Comparison of ENCODE assay signal across 17 mouse cellular contexts in genomic region chr5:146892904-146893303, GRCm38 (mm10). TPM values are rescaled to one million over a fixed set of nuclear protein-coding genes. Genes with fewer than 3 reads are reported as not detected.
"Had no signal": no experiment of that assay in that cellular context is flagged by ENCODE, and none has a peak within 500 bp of the region (broad histone marks: within the 10 kb centered on the region; RNA-seq: fewer than 3 reads in every experiment).

No protein-coding gene starts in this region.

- H3K4me1 ChIP-seq: lung, embryonic 15.5 days; midbrain, embryonic 13.5 days; midbrain, embryonic 15.5 days; neural tube, embryonic 12.5 days; stomach, embryonic 15.5 days had no signal

- H3K9me3 ChIP-seq: lung, embryonic 15.5 days; midbrain, embryonic 13.5 days; midbrain, embryonic 15.5 days; neural tube, embryonic 12.5 days; stomach, embryonic 15.5 days had no signal

- DNase-seq: lung, adult 2 months; lung, postnatal 14 days; lung, postnatal 36 days; right cerebral cortex, postnatal 14 days; thymus, adult 2 months; thymus, postnatal 14 days; thymus, postnatal 36 days had no signal

- H3K27ac ChIP-seq: lung, embryonic 15.5 days; macrophage; midbrain, embryonic 13.5 days; midbrain, embryonic 15.5 days; neural tube, embryonic 12.5 days; stomach, embryonic 15.5 days; stomach, postnatal 0 days had no signal

- H3K36me3 ChIP-seq: lung, embryonic 15.5 days; midbrain, embryonic 13.5 days; midbrain, embryonic 15.5 days; neural tube, embryonic 12.5 days; stomach, embryonic 15.5 days had no signal

- H3K27me3 ChIP-seq: lung, embryonic 15.5 days; megakaryocyte, embryonic 14.5 days; midbrain, embryonic 15.5 days; neural tube, embryonic 12.5 days; stomach, embryonic 15.5 days had no signal

- H3K4me3 ChIP-seq: lung, embryonic 15.5 days; megakaryocyte, embryonic 14.5 days; midbrain, embryonic 13.5 days; midbrain, embryonic 15.5 days; neural tube, embryonic 12.5 days; stomach, embryonic 15.5 days had no signal

- H3K9ac ChIP-seq: lung, embryonic 15.5 days; midbrain, embryonic 13.5 days; midbrain, embryonic 15.5 days; neural tube, embryonic 12.5 days; stomach, embryonic 15.5 days had no signal

RNA-seq across cellular contexts. Expression of gene Rasl11a, which starts 48.0 kb away (rescaled TPM):
- total RNA-seq: monocyte, adult 5-6 weeks; neutrophil, adult 5-6 weeks had no signal
- polyA plus RNA-seq: macrophage had no signal
